Mouse (Mus musculus) forebrain, embryonic 12.5 days (tissue): ENCODE data around the gene Dusp1. TPM values are rescaled to one million over a fixed set of nuclear protein-coding genes. Genes with fewer than 3 reads are reported as not detected.

Experiments used
- ATAC-seq: fragments of 200-750 bp; cut with Nextera tagmentation; 2 replicates; pipeline ENCODE4 v1.8.0; 2017; ENCODE audit warnings: moderate TSS enrichment; ENCODE audit not compliant: low FRiP score
- H3K27ac ChIP-seq: fragments of 300-500 bp; sonication (generic); 2 replicates; pipeline ENCODE4 v1.5.1; 2016; ENCODE audit warnings: mild to moderate bottlenecking
- H3K27me3 ChIP-seq: fragments of 300-500 bp; sonication (generic); 2 replicates; pipeline ENCODE4 v1.6.1; 2016; ENCODE audit warnings: mild to moderate bottlenecking
- H3K36me3 ChIP-seq: fragments of 300-500 bp; sonication (generic); replicated peaks from 2 replicates; pipeline ENCODE4 v1.6.1; 2016; ENCODE audit warnings: mild to moderate bottlenecking
- H3K4me1 ChIP-seq: fragments of 300-500 bp; sonication (generic); 2 replicates; pipeline ENCODE4 v1.6.1; 2016
- H3K4me2 ChIP-seq: fragments of 300-500 bp; sonication (generic); 2 replicates; pipeline ENCODE4 v1.6.1; 2016; ENCODE audit warnings: mild to moderate bottlenecking, moderate library complexity
- H3K4me3 ChIP-seq: fragments of 300-500 bp; sonication (generic); replicated peaks from 2 replicates; pipeline ENCODE4 v1.5.1; 2016; ENCODE audit warnings: mild to moderate bottlenecking
- H3K9ac ChIP-seq: fragments of 300-500 bp; sonication (generic); 2 replicates; pipeline ENCODE4 v1.6.1; 2016; ENCODE audit warnings: mild to moderate bottlenecking
- H3K9me3 ChIP-seq: fragments of 300-500 bp; sonication (generic); 2 replicates; pipeline ENCODE4 v1.6.1; 2016
- WGBS: fragments of 180-500 bp; shearing (Covaris S2); methylation state at CpG from one replicate; pipeline ENCODE4 v1.1.7; 2016; 5-methylcytosine and 5-hydroxymethylcytosine counted together
- polyA plus RNA-seq: library from polyadenylated mRNA; unstranded; fragments of >200 nt; fragmentation: Nextera tagmentation; extraction: Ambion mirVana; gene quantifications from 2 replicates; pipeline ENCODE4 v1.2.1, GENCODE M21; 2016

Dusp1 gene
- polyA plus RNA-seq, 1 experiment from 2014 or later, result 39.8 TPM

DNA sequence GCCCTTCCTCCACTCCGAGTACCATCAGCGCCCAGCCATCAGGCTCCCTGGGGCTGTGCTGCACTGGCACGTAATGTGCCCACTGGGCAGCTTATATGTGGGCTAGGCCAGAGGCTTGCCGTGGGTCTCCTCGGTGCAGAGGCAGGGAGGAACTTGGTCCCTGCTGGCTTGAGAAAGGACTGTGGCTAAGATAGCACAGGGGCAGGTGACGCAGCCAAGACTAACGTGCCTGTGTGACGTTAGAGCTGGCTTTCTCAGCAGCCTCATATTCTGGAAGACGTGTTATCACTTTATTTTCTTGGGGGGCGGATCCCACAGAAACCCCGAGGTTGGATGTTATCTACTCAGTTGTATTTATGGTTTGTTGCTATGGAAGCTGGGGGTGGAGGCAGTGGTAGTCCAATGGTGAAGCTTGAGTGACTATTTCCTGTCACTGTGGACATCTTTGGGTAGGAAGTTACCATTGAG, 8.8 kb upstream of the Dusp1 start:
- no peak for ATAC-seq
- Histone ChIP-seq H3K4me1 (0 out of 2 replicates have a peak, but pooled peaks cover 4% of the 10 kb centered on the region), H3K36me3 (peaks cover 74% of the 10 kb centered on the region), H3K9me3 (no peaks in the 10 kb centered on the region), H3K4me2 (no peak overlapping the region), H3K27me3 (no peaks in the 10 kb centered on the region), H3K4me3 (no peak overlapping the region), H3K27ac (no peak overlapping the region), H3K9ac (no peak overlapping the region)
- 90% methylated on average over 11 of the region's 11 CpGs for WGBS

DNA sequence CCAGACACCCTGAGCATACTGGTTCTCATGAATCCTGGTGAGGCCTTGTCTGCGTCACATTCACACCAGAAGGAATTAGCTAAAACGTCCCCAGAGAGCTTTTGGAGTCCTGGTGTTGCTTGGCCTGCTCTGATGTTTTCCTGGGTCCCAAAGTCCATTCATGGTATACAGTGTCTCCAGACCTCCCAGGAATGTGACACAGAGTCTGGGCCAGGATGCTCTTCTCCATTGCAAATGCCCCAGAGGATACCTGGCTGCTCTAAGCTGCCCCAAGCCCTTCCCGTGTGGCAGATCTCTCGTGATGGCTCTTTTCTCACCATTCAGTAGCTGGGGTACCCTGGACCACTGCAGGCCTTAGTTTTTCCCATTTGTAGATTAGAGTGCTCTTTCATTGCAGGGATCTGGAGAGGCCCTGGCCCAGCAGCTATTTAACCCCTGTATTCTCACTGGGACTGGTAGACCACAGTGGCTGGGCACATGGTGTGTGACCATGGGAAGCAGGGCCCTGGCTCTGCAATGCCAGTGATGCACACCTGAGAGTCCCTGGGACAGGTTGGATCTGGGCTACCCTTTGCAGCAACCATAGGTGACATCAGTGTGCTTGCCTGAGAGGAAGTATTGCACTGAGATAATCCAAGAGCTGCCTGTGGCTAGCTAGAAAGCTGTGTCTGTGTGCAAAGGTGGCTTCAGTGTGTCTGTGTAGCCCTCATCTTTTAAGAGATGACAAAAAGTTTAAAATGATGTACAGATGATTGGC, 7.8 kb upstream of the Dusp1 start:
- Histone ChIP-seq H3K27ac (no peak overlapping the region), H3K27me3 (no peaks in the 10 kb centered on the region), H3K4me3 (no peak overlapping the region), H3K36me3 (peaks cover 75% of the 10 kb centered on the region), H3K4me1 (0 out of 2 replicates have a peak, but pooled peaks cover 3% of the 10 kb centered on the region), H3K4me2 (no peak overlapping the region), H3K9ac (no peak overlapping the region), H3K9me3 (no peaks in the 10 kb centered on the region)
- 92% methylated on average over 4 of the region's 4 CpGs for WGBS
- ATAC-seq, result no peak

DNA sequence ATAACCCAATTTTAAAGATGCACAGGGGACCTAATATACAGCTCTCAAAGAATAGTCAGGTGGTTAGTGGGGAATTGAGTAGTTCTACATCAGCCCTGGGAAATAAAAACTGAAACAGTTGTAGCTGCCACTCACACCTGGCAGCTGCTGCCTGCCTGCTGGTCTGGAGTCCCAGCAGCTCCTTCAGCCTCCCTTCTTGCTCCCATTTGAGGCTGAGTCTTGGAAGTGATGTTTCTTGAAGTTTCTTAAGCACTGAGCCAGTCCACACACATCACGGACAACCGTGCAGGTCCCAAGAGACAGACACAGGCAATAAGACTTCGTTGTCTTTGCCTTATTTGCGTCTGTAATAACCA, 5.9 kb upstream of the Dusp1 start:
- H3K4me2 ChIP-seq, result no peak overlapping the region
- H3K36me3 ChIP-seq, result peaks cover 87% of the 10 kb centered on the region
- H3K9ac ChIP-seq, result no peak overlapping the region
- no peak overlapping the region for H3K27ac ChIP-seq
- no peak for ATAC-seq
- no peaks in the 10 kb centered on the region for H3K9me3 ChIP-seq
- H3K4me3 ChIP-seq, result no peak overlapping the region
- H3K4me1 ChIP-seq, result peaks cover 7% of the 10 kb centered on the region
- 94% methylated on average over 4 of the region's 4 CpGs for WGBS
- H3K27me3 ChIP-seq, result no peaks in the 10 kb centered on the region

DNA sequence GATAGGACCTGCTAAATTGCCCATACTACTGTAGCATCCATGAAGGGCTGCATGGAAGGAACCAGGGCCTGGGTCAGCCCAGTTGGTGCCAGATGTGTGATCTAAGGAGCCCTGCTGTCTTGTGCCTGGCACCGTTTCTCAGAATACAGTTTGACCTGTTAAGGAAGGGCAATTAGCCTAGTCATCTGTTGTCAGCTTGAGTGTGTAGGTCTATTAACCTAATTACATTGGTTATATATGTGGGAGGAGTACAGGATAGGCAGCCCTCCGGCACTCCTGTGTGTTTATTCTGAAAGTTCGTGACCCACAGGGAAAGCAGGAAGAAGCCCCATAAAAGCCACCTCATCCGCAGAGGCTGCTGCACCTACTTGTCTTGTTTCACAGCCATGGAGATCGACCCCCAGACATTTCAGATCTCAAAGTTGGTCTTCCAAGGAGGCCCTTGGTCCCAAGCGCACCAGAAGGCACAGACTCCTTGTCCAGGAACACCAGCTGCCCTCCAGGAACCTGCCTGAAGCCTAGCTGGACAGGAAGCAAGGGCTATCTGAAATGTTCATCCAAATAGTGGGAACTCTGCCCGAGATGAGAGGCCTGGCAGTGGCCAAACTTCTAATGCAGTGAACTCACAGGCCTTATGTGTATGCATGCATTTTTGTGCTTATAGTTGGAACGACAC, 5.4 kb upstream of the Dusp1 start:
- Histone ChIP-seq H3K9me3 (no peaks in the 10 kb centered on the region), H3K27ac (no peak overlapping the region), H3K36me3 (peaks cover 83% of the 10 kb centered on the region), H3K4me1 (peaks cover 12% of the 10 kb centered on the region), H3K27me3 (no peaks in the 10 kb centered on the region), H3K9ac (no peak overlapping the region), H3K4me2 (no peak overlapping the region), H3K4me3 (no peak overlapping the region)
- no peak for ATAC-seq
- 90% methylated on average over 8 of the region's 8 CpGs for WGBS

GRCm38 (mm10) chr17:26564439-26564838, 2.5 kb upstream of the Dusp1 start:
- Histone ChIP-seq H3K27me3 (no peaks in the 10 kb centered on the region), H3K4me2 (no peak overlapping the region), H3K27ac (no peak overlapping the region), H3K9ac (no peak overlapping the region), H3K9me3 (no peaks in the 10 kb centered on the region), H3K4me3 (no peak overlapping the region), H3K4me1 (peaks cover 25% of the 10 kb centered on the region), H3K36me3 (peaks cover 60% of the 10 kb centered on the region)
- WGBS, result 70% methylated on average over 9 of the region's 9 CpGs
- no peak for ATAC-seq

GRCm38 (mm10) chr17:26563476-26563875, 1.5 kb upstream of the Dusp1 start:
- H3K9me3 ChIP-seq, result no peaks in the 10 kb centered on the region
- no peak overlapping the region for H3K9ac ChIP-seq
- H3K27ac ChIP-seq, result no peak overlapping the region
- H3K4me3 ChIP-seq, result no peak overlapping the region
- no peak for ATAC-seq
- H3K4me1 ChIP-seq, result peaks cover 25% of the 10 kb centered on the region
- H3K36me3 ChIP-seq, result peaks cover 53% of the 10 kb centered on the region
- no peak overlapping the region for H3K4me2 ChIP-seq
- WGBS, result 85% methylated on average over 6 of the region's 6 CpGs
- H3K27me3 ChIP-seq, result no peaks in the 10 kb centered on the region

DNA sequence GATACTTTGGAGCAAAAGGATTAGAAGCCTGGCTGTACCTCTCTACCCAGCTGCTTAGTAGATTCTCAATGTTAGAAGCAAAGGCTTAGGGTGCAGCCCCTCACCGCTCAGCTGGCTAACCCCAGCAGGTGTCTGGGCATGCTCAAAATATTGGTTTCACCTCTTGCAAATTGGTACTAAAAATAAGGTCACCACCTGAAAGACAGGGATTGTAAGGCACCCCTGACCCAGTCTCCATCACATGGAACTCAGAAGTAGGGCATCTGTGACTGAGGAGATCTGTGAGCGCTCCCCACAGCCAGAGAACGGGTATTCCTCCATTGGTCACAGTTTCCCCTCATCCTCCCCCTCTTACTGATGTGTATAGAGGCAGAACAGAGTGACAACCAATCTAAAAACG, 364 bp upstream of the Dusp1 start:
- H3K27me3 ChIP-seq, result no peaks in the 10 kb centered on the region
- peak overlapping the region; percentile 90 for H3K4me3 ChIP-seq
- H3K27ac ChIP-seq, result peak overlapping the region; percentile 70; the same call in 1 of the 2 replicates
- 76% methylated on average over 4 of the region's 4 CpGs for WGBS
- peak overlapping the region; percentile 80 for H3K4me2 ChIP-seq
- no peak for ATAC-seq
- peaks cover 25% of the 10 kb centered on the region for H3K4me1 ChIP-seq
- peak overlapping the region; percentile 89 for H3K9ac ChIP-seq
- no peaks in the 10 kb centered on the region for H3K9me3 ChIP-seq
- peaks cover 41% of the 10 kb centered on the region for H3K36me3 ChIP-seq

GRCm38 (mm10) chr17:26561290-26561640, 663 bp downstream of the Dusp1 start, which contains the start of gene Ergic1:
Gene Ergic1 (plus strand): TSS chr17:26561489.
- Histone ChIP-seq H3K9me3 (no peaks in the 10 kb centered on the region), H3K4me1 (peaks cover 25% of the 10 kb centered on the region), H3K9ac (peak within 1 kb of the TSS; percentile 89), H3K27me3 (no peaks in the 10 kb centered on the region), H3K4me3 (peak within 1 kb of the TSS; percentile 90), H3K27ac (peak within 1 kb of the TSS; percentile 70), H3K36me3 (peaks cover 30% of the 10 kb centered on the region), H3K4me2 (peak within 1 kb of the TSS; percentile 80)
- peak; percentile 98 for ATAC-seq
- 0% methylated on average over 15 of the region's 36 CpGs for WGBS

- no peaks in the 10 kb centered on the region for H3K9me3 ChIP-seq
- 33% methylated on average over 9 of the region's 9 CpGs for WGBS
- H3K4me2 ChIP-seq, result peak overlapping the region; percentile 80
- peak overlapping the region; percentile 90 for H3K4me3 ChIP-seq
- peaks cover 25% of the 10 kb centered on the region for H3K36me3 ChIP-seq
- no peaks in the 10 kb centered on the region for H3K27me3 ChIP-seq
- ATAC-seq, result peak; percentile 33
- peak overlapping the region; percentile 89 for H3K9ac ChIP-seq
- H3K4me1 ChIP-seq, result peaks cover 25% of the 10 kb centered on the region
- H3K27ac ChIP-seq, result peak overlapping the region; percentile 70; the same call in 1 of the 2 replicates
These were observed 1.2 kb downstream of the Dusp1 start for GRCm38 (mm10) chr17:26560526-26561289.

DNA sequence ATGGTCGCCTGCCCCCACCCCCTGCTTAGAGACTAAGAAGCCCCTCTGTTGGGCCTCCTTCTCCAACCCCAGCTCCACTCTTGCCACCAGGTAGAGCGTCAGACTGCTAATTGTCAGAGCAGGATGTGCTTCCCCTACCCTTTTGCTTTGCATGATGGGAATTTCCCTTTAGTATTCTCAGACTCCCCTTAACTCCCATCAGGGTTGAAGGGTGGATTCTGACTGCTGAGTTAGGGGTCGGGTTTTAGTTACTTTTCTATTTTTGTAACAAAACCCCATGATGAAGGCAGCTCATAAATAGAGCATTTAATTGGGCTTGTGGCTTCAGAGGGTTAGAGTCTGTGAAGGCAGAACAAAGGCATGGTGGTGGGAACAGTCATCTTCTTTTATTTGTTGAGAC, 8.9 kb downstream of the Dusp1 start:
- ATAC-seq, result no peak
- Histone ChIP-seq H3K9me3 (no peaks in the 10 kb centered on the region), H3K9ac (no peak overlapping the region), H3K27me3 (peaks cover 20% of the 10 kb centered on the region), H3K4me1 (no peaks in the 10 kb centered on the region), H3K27ac (no peak overlapping the region), H3K4me3 (no peak overlapping the region), H3K4me2 (no peak overlapping the region), H3K36me3 (no peaks in the 10 kb centered on the region)
- WGBS, result 82% methylated on average over 3 of the region's 3 CpGs

GRCm38 (mm10) chr17:26551104-26551503, 10.8 kb downstream of the Dusp1 start:
- no peak overlapping the region for H3K27ac ChIP-seq
- H3K27me3 ChIP-seq, result peaks cover 20% of the 10 kb centered on the region
- no peak for ATAC-seq
- no peaks in the 10 kb centered on the region for H3K9me3 ChIP-seq
- no peak overlapping the region for H3K4me2 ChIP-seq
- WGBS, result 95% methylated on average over 6 of the region's 6 CpGs
- H3K4me1 ChIP-seq, result no peaks in the 10 kb centered on the region
- H3K9ac ChIP-seq, result no peak overlapping the region
- no peaks in the 10 kb centered on the region for H3K36me3 ChIP-seq
- no peak overlapping the region for H3K4me3 ChIP-seq

GRCm38 (mm10) chr17:26549148-26549809, 12.6 kb downstream of the Dusp1 start:
- H3K27ac ChIP-seq, result no peak overlapping the region
- no peak for ATAC-seq
- H3K27me3 ChIP-seq, result peaks cover 20% of the 10 kb centered on the region
- no peaks in the 10 kb centered on the region for H3K9me3 ChIP-seq
- 14% methylated on average over 12 of the region's 12 CpGs for WGBS
- H3K4me1 ChIP-seq, result no peaks in the 10 kb centered on the region
- H3K36me3 ChIP-seq, result no peaks in the 10 kb centered on the region
- H3K4me3 ChIP-seq, result no peak overlapping the region
- H3K9ac ChIP-seq, result no peak overlapping the region
- H3K4me2 ChIP-seq, result no peak overlapping the region
